Mouse (Mus musculus): ENCODE results near the gene Gm3625.
A peak's percentile ranks its signal among the peaks of the same experiment; 100 is the strongest.
"Not testable (repeated sequence)": the region's sequence is repeated elsewhere in the genome, so short reads cannot be mapped to it uniquely, and the experiment has no call there.

The Gm3625 gene

DNA sequence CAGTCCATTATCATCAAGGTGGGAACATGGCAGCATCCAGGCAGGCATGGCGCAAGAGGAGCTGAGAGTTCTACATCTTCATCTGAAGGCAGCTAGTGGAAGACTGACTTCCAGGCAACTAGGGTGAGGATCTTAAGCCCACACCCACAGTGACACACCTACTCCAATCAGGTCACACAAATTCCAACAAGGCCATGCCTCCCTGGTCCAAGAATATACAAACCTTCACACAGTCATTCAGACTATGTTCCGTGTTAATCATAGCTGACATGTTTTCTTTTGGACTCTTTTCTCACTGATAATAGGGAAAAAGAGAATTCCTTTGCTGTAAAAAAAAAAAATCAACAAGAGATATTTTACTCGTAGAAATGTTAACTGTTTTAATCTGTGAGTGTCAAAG lies 39.0 kb downstream of the Gm3625 start:
- DNase-seq: not testable (repeated sequence)

DNA sequence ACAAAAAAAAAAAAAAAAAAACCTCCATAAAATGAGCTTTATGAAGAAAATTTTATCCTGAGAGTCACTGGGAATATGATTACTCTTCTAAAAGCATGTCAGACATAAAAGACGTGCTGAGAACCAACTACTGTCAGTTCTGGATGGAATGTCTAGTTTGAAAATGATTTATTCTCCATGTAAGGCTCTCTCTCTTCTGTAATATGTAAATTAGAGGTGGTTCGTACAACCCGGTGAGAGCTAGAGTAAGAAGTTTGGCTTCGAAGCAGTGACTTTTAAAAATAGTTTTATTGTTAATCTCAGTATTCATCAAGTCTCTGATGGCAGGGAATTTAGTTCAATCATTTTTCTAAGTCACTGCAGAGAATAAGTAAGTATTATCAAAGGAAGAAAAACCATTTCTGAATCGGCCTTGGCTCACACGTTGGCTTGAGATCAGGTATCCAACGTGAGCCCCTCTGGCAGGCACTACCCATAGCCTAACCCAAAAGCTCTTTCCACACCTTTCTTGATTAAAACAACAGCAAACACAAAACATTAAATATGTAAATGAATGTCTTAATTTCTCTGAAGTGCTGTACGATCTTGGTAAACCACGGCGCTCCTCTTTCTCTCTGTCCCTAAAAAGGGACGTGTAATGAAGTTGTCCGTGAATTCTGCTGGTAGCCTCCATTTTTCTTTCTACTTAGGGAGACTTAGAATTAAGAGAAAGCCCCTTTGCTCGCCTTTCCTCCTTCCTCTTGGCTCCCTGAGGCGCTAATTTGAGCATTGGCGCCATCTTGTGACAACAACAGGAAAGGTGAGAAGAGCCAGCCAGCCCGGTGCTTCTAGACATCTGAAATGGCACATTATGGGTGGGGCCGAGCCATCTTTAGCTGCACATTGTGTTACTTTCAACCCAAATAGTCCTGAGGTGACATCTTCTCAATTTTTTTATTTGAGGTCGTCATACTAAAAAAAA lies 44.4 kb downstream of the Gm3625 start:
- peak; percentile 75 for DNase-seq

DNA sequence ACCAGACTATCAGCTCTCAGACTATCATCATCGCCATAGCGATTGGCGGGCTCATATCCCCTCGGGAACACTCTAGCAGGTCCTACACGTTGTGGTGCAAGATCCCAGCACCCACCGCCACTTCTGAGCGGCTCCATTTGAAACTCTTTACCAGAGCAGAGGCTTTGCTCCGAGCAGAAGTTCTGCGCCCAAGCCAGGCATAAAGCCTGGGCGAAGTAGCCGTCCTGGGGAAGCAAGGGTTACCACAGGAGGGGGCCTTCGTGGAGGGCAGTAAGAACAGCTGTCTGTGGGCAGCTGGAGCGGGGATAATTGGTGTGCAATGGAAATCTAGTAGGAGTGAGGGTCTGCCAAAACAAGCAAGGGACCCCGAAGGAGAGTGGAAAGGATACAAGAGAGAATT lies 45.2 kb downstream of the Gm3625 start:
- no peak for DNase-seq

DNA sequence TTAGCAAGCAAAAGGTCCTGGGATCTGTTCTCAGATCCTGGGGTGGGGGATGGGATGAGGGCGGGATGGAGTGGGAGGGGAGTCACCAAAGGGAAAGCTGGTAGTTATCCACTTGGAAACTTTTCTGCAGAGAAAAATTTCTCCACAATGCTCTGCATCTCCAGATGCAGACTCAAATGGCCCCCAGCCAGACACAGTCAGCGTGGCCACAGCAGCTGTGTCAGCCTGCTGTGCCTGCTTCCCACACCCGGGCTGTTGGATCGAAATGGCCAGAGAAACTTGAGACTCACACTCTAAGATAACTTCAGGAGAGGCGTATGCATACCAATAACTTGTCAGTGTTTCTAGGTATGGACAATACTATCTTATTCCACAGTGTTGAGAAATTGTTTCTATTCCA lies 46.2 kb downstream of the Gm3625 start:
- DNase-seq: no peak

DNA sequence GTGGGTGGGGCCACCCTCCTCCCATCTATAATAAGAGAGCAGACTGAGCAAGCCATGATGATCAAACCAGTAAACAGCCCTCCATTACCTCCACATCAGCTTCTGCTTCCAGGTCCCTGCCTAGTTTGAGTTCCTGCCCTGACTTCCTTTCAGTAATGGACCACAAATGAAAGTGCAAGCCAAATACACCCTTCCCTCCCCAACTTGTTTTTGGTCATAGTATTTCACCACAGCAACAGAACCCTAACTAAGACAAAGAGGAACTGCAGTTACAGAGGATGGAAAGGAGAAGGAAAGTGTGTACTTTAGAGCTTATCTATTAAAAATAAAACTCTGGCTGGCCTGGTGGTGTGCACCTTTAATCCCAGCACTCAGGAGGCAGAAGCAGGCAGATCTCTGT lies 47.3 kb downstream of the Gm3625 start:
- no peak for DNase-seq

DNA sequence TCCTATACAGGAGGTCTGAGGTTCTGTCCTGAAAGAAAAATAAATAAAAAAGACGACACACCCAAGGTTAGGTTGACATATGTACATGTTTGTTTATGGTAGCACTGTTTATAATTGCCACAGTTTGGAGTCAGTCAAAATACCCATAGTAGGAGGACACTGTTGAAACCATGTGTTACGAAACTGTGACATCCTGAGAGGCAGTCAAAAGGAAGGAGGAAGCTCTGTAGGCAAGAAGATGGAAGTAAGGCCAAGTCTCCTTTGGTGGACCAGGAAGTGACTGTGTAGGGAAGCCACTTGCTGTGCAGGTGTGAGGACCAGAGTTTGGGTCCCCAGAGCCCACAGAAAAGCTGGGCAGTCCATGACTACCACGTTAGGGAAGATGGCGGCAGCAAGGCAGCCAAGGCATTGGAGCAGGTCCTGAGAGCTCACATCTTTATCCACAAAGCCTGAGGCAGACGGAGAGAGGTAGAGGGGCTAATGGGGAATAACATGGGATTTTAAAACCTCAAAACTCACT lies 48.3 kb downstream of the Gm3625 start:
- DNase-seq: no peak
